Mouse (Mus musculus) liver, embryonic 15.5 days (tissue): ENCODE measurements around the gene Pdpr. TPM values are rescaled to one million over a fixed set of nuclear protein-coding genes. Genes with fewer than 3 reads are reported as not detected.
"Not testable (repeated sequence)": the region's sequence is repeated elsewhere in the genome, so short reads cannot be mapped to it uniquely, and the experiment has no call there.

ENCODE experiments used
- ATAC-seq: fragments of 200-750 bp; cut with Nextera tagmentation; 2 replicates; pipeline ENCODE4 v1.8.0; 2017; ENCODE audit warnings: moderate number of reproducible peaks, mild to moderate bottlenecking, moderate library complexity; ENCODE audit not compliant: insufficient read depth
- H3K27ac ChIP-seq: fragments of 300-500 bp; sonication (generic); replicated peaks from 2 replicates; pipeline ENCODE4 v1.5.1; 2015; ENCODE audit warnings: mild to moderate bottlenecking, inconsistent platforms
- H3K27me3 ChIP-seq: fragments of 300-500 bp; sonication (generic); 2 replicates; pipeline ENCODE4 v1.6.1; 2015; ENCODE audit warnings: mild to moderate bottlenecking, inconsistent platforms
- H3K36me3 ChIP-seq: fragments of 300-500 bp; sonication (generic); replicated peaks from 2 replicates; pipeline ENCODE4 v1.6.1; 2015; ENCODE audit warnings: moderate library complexity, mild to moderate bottlenecking, inconsistent platforms
- H3K4me1 ChIP-seq: fragments of 300-500 bp; sonication (generic); replicated peaks from 2 replicates; pipeline ENCODE4 v1.6.1; 2015; ENCODE audit warnings: inconsistent platforms
- H3K4me2 ChIP-seq: fragments of 300-500 bp; sonication (generic); 2 replicates; pipeline ENCODE4 v1.6.1; 2015; ENCODE audit warnings: moderate library complexity, mild to moderate bottlenecking, inconsistent platforms
- H3K4me3 ChIP-seq: fragments of 300-500 bp; sonication (generic); replicated peaks from 2 replicates; pipeline ENCODE4 v1.5.1; 2015; ENCODE audit warnings: mild to moderate bottlenecking, inconsistent platforms
- H3K9ac ChIP-seq: fragments of 300-500 bp; sonication (generic); 2 replicates; pipeline ENCODE4 v1.6.1; 2015; ENCODE audit warnings: moderate library complexity, mild to moderate bottlenecking, inconsistent platforms
- H3K9me3 ChIP-seq: fragments of 300-500 bp; sonication (generic); replicated peaks from 2 replicates; pipeline ENCODE4 v1.6.1; 2016; ENCODE audit warnings: inconsistent platforms
- WGBS: fragments of 180-500 bp; shearing (Covaris S2); methylation state at CpG from one replicate; pipeline ENCODE4 v1.1.7; 2015; ENCODE audit warnings: mixed read lengths; ENCODE audit not compliant: insufficient replicate concordance; 5-methylcytosine and 5-hydroxymethylcytosine counted together
- polyA plus RNA-seq: library from polyadenylated mRNA; unstranded; fragments of >200 nt; fragmentation: Nextera tagmentation; extraction: Ambion mirVana; gene quantifications from 2 replicates; pipeline ENCODE4 v1.2.1, GENCODE M21; 2015

Gene Pdpr
- polyA plus RNA-seq, 1 experiment from 2014 or later = 2.4 TPM

GRCm38 (mm10) chr8:111062072-111062757 is 32.2 kb upstream of the Pdpr start:
- peak overlapping the region; percentile 58 for H3K9ac ChIP-seq
- H3K4me3 ChIP-seq = peak overlapping the region; percentile 64
- under 1% methylated on average over 27 of the region's 27 CpGs for WGBS
- H3K4me2 ChIP-seq = peak overlapping the region; percentile 79
- peaks cover 9% of the 10 kb centered on the region for H3K27me3 ChIP-seq
- peaks cover 8% of the 10 kb centered on the region for H3K36me3 ChIP-seq
- peaks cover 50% of the 10 kb centered on the region for H3K4me1 ChIP-seq
- H3K27ac ChIP-seq = no peak overlapping the region
- ATAC-seq = peak; percentile 82
- H3K9me3 ChIP-seq = no peaks in the 10 kb centered on the region

DNA sequence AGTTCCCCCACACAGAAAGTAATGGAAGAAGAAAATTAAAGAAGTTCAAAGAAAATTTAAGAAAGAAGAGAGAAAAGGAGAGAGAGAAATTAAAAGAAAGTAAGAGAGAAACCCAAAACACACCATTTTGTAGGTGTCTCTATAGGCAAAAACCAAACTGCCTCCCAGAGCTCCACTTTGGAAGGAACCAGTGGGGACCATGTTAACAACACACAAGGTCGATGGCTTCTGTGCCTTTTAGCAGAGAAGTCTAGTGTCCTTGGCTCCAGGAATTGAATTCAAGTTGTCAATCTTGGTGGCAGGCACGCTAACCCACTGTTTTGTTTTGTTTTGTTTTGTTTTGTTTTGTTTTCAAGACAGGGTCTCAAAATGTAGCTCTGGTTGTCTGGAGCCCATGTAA is 31.5 kb upstream of the Pdpr start:
- peaks cover 4% of the 10 kb centered on the region; the same call in 1 of the 2 replicates for H3K36me3 ChIP-seq
- 49% methylated on average over 2 of the region's 2 CpGs for WGBS
- H3K4me1 ChIP-seq = peaks cover 43% of the 10 kb centered on the region
- no peak overlapping the region for H3K27ac ChIP-seq
- H3K9ac ChIP-seq = no peak overlapping the region
- ATAC-seq = no peak
- H3K9me3 ChIP-seq = no peaks in the 10 kb centered on the region
- H3K4me3 ChIP-seq = peak overlapping the region; percentile 64; the same call in 1 of the 2 replicates
- peaks cover 12% of the 10 kb centered on the region for H3K27me3 ChIP-seq
- peak overlapping the region; percentile 79 for H3K4me2 ChIP-seq

DNA sequence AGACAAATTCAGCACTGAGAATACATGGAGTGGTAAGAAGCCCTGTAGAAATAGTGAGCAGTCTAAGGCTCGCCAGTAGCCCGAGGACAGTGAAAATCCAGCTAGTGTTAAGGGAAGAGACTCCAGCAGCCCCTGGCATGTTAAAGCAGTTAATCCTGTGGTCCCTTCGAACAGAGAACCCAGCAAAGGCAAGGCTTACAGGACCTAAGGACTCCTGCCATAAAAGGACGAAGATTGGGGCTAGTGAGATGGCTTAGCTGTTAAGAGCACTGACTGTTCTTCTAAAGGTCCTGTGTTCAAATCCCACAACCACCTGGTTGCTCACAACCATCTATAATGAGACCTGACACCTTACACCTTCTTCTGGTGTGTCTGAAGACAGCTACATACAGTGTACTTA is 28.1 kb upstream of the Pdpr start:
- H3K27ac ChIP-seq = no peak overlapping the region
- H3K9ac ChIP-seq = no peak overlapping the region
- WGBS = 44% methylated on average over 4 of the region's 4 CpGs
- peaks cover 13% of the 10 kb centered on the region for H3K27me3 ChIP-seq
- H3K4me2 ChIP-seq = no peak overlapping the region
- no peak for ATAC-seq
- H3K4me1 ChIP-seq = peaks cover 13% of the 10 kb centered on the region
- H3K9me3 ChIP-seq = no peaks in the 10 kb centered on the region
- H3K36me3 ChIP-seq = no peaks in the 10 kb centered on the region
- no peak overlapping the region for H3K4me3 ChIP-seq

- Histone ChIP-seq H3K4me1 (peaks cover 3% of the 10 kb centered on the region; the same call in 1 of the 2 replicates), H3K9ac (no peak overlapping the region), H3K4me3 (no peak overlapping the region), H3K36me3 (no peaks in the 10 kb centered on the region), H3K27me3 (peaks cover 15% of the 10 kb centered on the region), H3K4me2 (no peak overlapping the region), H3K27ac (no peak overlapping the region), H3K9me3 (no peaks in the 10 kb centered on the region)
- ATAC-seq = no peak
- WGBS = 32% methylated on average over 10 of the region's 10 CpGs
These were observed 27.0 kb upstream of the Pdpr start for GRCm38 (mm10) chr8:111067439-111067838.

- H3K9me3 ChIP-seq, H3K36me3 ChIP-seq, H3K27ac ChIP-seq, ATAC-seq, H3K4me1 ChIP-seq, H3K9ac ChIP-seq, H3K4me3 ChIP-seq, H3K4me2 ChIP-seq: not testable (repeated sequence)
- 56% methylated on average over 9 of the region's 9 CpGs for WGBS
- peaks cover 15% of the 10 kb centered on the region for H3K27me3 ChIP-seq
These were observed 25.8 kb upstream of the Pdpr start for GRCm38 (mm10) chr8:111068660-111069059.

DNA sequence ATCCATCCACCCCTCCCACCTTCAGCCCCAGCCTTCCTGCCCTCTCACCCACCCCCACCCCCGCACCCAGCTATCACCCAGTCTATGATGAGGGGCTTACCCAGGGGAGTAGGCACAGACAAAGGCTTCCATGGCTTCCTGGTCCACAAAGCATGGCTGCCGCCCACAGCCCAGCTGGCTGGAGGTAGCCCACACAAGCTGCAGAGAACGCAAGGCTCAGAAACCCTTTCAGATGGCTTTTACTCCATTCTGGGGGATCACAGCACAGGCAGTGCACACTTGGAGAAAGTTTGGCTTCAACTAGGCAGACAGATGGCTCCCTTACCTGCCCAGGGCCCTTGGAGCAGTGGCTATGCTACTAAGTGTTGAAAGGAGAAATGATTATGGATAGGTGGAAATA is 18.5 kb upstream of the Pdpr start:
- Histone ChIP-seq H3K36me3 (no peaks in the 10 kb centered on the region), H3K9ac (no peak overlapping the region), H3K9me3 (no peaks in the 10 kb centered on the region), H3K4me2 (no peak overlapping the region), H3K27ac (no peak overlapping the region), H3K27me3 (peaks cover 10% of the 10 kb centered on the region), H3K4me1 (no peaks in the 10 kb centered on the region), H3K4me3 (no peak overlapping the region)
- ATAC-seq = no peak
- 69% methylated on average over 3 of the region's 3 CpGs for WGBS

DNA sequence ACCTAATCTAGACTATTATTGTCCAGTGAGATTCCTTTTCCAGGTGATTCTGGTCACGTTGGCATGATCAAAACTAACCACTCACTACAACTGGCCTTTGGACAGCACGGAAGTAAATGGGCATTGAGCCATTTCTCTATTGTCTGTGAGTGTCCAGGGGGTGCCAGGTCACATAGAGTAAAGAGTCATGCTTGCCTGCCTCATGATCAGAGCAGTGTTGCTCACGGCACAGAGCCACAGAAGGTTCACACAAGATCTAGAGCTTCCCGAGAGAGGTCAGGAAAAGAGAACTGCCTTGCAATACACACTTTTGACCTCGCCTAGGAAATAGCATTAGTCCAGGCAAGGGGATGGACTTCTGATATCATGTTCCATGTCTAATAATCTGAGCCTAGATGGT is 15.0 kb upstream of the Pdpr start:
- H3K9me3 ChIP-seq = no peaks in the 10 kb centered on the region
- no peak for ATAC-seq
- H3K4me2 ChIP-seq = no peak overlapping the region
- H3K36me3 ChIP-seq = no peaks in the 10 kb centered on the region
- peaks cover 7% of the 10 kb centered on the region; the same call in 1 of the 2 replicates for H3K27me3 ChIP-seq
- H3K4me3 ChIP-seq = no peak overlapping the region
- no peaks in the 10 kb centered on the region for H3K4me1 ChIP-seq
- H3K9ac ChIP-seq = no peak overlapping the region
- no peak overlapping the region for H3K27ac ChIP-seq
- WGBS = 51% methylated on average over 5 of the region's 5 CpGs

DNA sequence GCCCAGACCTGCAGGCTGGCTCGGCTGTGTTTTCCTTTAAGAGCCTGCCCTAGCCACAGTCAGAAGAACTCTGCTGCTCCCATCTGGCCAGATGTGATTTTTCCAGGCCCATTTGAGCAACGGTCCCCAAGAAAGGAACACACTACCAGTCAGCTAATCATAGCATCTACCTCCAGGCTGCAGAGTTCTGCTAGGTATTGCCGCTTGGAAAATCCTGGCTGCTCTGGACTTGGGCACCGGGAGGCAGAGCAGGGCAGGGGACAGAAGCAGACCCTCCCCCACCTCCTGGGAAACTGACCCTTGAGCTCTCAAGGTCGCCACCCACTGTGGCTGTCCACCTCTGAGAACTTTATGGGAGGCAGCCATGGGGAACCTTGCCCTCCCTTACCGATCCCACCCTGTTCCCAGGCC is 14.6 kb upstream of the Pdpr start:
- 41% methylated on average over 6 of the region's 6 CpGs for WGBS
- ATAC-seq = no peak
- Histone ChIP-seq H3K9me3 (no peaks in the 10 kb centered on the region), H3K36me3 (no peaks in the 10 kb centered on the region), H3K27me3 (peaks cover 7% of the 10 kb centered on the region; the same call in 1 of the 2 replicates), H3K4me2 (no peak overlapping the region), H3K4me1 (no peaks in the 10 kb centered on the region), H3K9ac (no peak overlapping the region), H3K4me3 (no peak overlapping the region), H3K27ac (no peak overlapping the region)

DNA sequence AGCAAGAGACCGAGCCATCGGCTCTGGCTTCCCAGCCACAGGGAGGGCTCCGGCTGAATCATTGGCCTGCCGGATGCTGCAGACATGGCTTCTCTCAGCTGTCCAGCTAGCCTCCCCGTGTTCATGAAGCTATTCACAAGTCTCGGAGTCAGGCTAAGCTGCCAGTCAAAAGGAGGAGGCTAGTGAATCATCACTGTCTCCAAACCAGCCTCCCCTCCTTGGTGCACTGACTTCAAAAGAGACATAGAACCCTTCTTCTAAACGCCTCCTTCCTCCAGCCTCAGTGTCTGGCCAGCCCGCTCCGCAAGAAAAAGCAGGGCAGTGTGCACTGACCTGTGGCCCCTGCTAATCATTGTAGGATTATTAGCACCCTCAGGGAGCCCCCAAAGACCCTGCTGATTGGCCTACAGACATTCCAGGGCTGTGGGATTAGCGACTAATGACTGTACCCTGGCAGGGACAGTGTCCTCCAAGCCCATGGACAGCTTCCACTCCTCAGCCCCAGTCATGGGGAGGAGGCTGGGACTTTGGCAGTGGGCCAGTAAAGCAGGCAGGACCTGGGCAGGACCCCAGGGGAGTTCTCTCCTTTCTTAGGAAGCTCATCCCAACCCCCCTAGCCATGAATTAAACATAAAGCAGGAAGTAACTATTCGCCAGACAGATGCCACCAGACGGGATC is 12.7 kb upstream of the Pdpr start:
- Histone ChIP-seq H3K9ac (no peak overlapping the region), H3K4me2 (no peak overlapping the region), H3K27ac (no peak overlapping the region), H3K36me3 (no peaks in the 10 kb centered on the region), H3K27me3 (peaks cover 7% of the 10 kb centered on the region; the same call in 1 of the 2 replicates), H3K4me3 (no peak overlapping the region), H3K4me1 (no peaks in the 10 kb centered on the region), H3K9me3 (no peaks in the 10 kb centered on the region)
- 66% methylated on average over 12 of the region's 12 CpGs for WGBS
- ATAC-seq = no peak

GRCm38 (mm10) chr8:111083936-111084335 is 10.5 kb upstream of the Pdpr start:
- not testable (repeated sequence) for H3K27me3 ChIP-seq, H3K9me3 ChIP-seq, H3K27ac ChIP-seq, H3K4me2 ChIP-seq, H3K36me3 ChIP-seq, ATAC-seq, H3K4me3 ChIP-seq, H3K9ac ChIP-seq, H3K4me1 ChIP-seq
- WGBS = 71% methylated on average over 5 of the region's 5 CpGs

DNA sequence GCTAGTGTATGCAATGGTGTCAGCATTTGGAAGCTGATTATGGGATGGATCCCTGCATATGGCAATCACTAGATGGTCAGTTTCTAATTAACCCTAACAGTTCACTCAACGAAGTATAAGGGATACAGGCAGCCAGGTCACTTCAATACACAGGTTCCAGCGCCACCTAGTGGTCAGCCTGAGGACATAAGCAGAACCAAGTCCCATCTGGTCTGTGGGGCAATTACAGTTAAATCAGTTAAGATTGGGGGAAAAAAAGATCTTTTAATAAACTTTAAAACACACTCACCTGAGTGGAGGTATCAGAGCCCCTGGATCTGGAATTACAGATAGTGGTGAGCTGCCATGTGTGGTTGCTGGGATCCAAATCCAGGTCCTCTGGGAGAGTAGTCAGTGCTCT is 4.3 kb upstream of the Pdpr start:
- 6% methylated on average over 2 of the region's 2 CpGs for WGBS
- peaks cover 12% of the 10 kb centered on the region for H3K4me1 ChIP-seq
- H3K27me3 ChIP-seq = no peaks in the 10 kb centered on the region
- no peak for ATAC-seq
- no peak overlapping the region for H3K4me3 ChIP-seq
- no peaks in the 10 kb centered on the region for H3K9me3 ChIP-seq
- H3K4me2 ChIP-seq = no peak overlapping the region
- H3K36me3 ChIP-seq = no peaks in the 10 kb centered on the region
- no peak overlapping the region for H3K9ac ChIP-seq
- no peak overlapping the region for H3K27ac ChIP-seq
